Mouse (Mus musculus) kidney, postnatal 10 days (tissue): Measurements from ENCODE around the gene Mas1.
"Not testable (repeated sequence)": the region's sequence is repeated elsewhere in the genome, so short reads cannot be mapped to it uniquely, and the experiment has no call there.

Source experiments
- DNase-seq: peaks from one replicate; pipeline ENCODE4 v3.0.0; 2021; ENCODE audit warnings: mixed read lengths

The Mas1 gene

GRCm38 (mm10) chr17:12868043-12868442, at the start of gene Mas1:
Gene Mas1 (minus strand): TSS chr17:12868143.
- no peak for DNase-seq

GRCm38 (mm10) chr17:12916588-12917380, 48.8 kb upstream of the Mas1 start:
- no peak for DNase-seq

GRCm38 (mm10) chr17:12915881-12916583, 48.1 kb upstream of the Mas1 start, which contains the start of gene Mrpl18:
Gene Mrpl18 (minus strand): TSS chr17:12916345.
- peak; percentile 99 for DNase-seq

- no peak for DNase-seq
Measured at GRCm38 (mm10) chr17:12915488-12915880, 47.5 kb upstream of the Mas1 start, which contains the start of gene Tcp1. Gene Tcp1 (plus strand): TSS chr17:12915701.

- no peak for DNase-seq
Measured at GRCm38 (mm10) chr17:12910391-12910790, 42.4 kb upstream of the Mas1 start.

- DNase-seq = no peak
Measured at GRCm38 (mm10) chr17:12909361-12910280, 41.7 kb upstream of the Mas1 start, which contains the start of gene Pnldc1. Gene Pnldc1 (minus strand): TSS chr17:12910230.

- DNase-seq = no peak
Measured at GRCm38 (mm10) chr17:12906436-12906835, 38.5 kb upstream of the Mas1 start.

- DNase-seq = no peak
Measured at GRCm38 (mm10) chr17:12905810-12906209, 37.9 kb upstream of the Mas1 start.

GRCm38 (mm10) chr17:12904349-12904748, 36.4 kb upstream of the Mas1 start:
- DNase-seq = no peak

- no peak for DNase-seq
Measured at GRCm38 (mm10) chr17:12903372-12904333, 35.7 kb upstream of the Mas1 start.

GRCm38 (mm10) chr17:12902291-12902690, 34.3 kb upstream of the Mas1 start:
- no peak for DNase-seq

GRCm38 (mm10) chr17:12898607-12899006, 30.7 kb upstream of the Mas1 start:
- DNase-seq = not testable (repeated sequence)

- no peak for DNase-seq
Measured at GRCm38 (mm10) chr17:12897674-12898073, 29.7 kb upstream of the Mas1 start.

- no peak for DNase-seq
Measured at GRCm38 (mm10) chr17:12892033-12892432, 24.1 kb upstream of the Mas1 start.

GRCm38 (mm10) chr17:12891054-12891453, 23.1 kb upstream of the Mas1 start:
- no peak for DNase-seq

GRCm38 (mm10) chr17:12887021-12887775, 19.3 kb upstream of the Mas1 start:
- peak; percentile 37 for DNase-seq

- no peak for DNase-seq
Measured at GRCm38 (mm10) chr17:12886620-12887019, 18.7 kb upstream of the Mas1 start.

GRCm38 (mm10) chr17:12881216-12881615, 13.3 kb upstream of the Mas1 start:
- no peak for DNase-seq

- peak; percentile 91 for DNase-seq
Measured at GRCm38 (mm10) chr17:12880178-12880577, 12.2 kb upstream of the Mas1 start.

GRCm38 (mm10) chr17:12875734-12876133, 7.8 kb upstream of the Mas1 start, which contains the start of gene Mrgprh:
Gene Mrgprh (plus strand): TSS chr17:12876034.
- no peak for DNase-seq
